13 mouse cellular contexts compared by ENCODE assay signal in genomic region chr4:140747978-140748377, GRCm38 (mm10). TPM values are rescaled to one million over a fixed set of nuclear protein-coding genes. Genes with fewer than 3 reads are reported as not detected.
A peak's percentile ranks its signal among the peaks of the same experiment; 100 is the strongest.
DNase-seq lines count a peak whose midpoint lies in the region; ATAC-seq and TF ChIP-seq lines count a peak whose summit lies in the region.
"Had no signal": no experiment of that assay in that cellular context is flagged by ENCODE, and none has a peak within 500 bp of the region (broad histone marks: within the 10 kb centered on the region; RNA-seq: fewer than 3 reads in every experiment).

No protein-coding gene starts in this region.

- WGBS in hindbrain, embryonic 10.5 days, result 34% methylated on average over 12 of the region's 12 CpGs
- 37% methylated on average over 12 of the region's 12 CpGs for WGBS in hindbrain, embryonic 14.5 days
- WGBS in embryonic facial prominence, embryonic 14.5 days, result 22% methylated on average over 8 of the region's 12 CpGs
- WGBS in limb, embryonic 15.5 days, result 14% methylated on average over 12 of the region's 12 CpGs

- H3K36me3 ChIP-seq in hindbrain, embryonic 10.5 days, result no peaks in the 10 kb centered on the region
- no peaks in the 10 kb centered on the region for H3K36me3 ChIP-seq in hindbrain, embryonic 14.5 days (replicated peaks; ENCODE audit: control insufficient read depth, insufficient read depth)
- H3K36me3 ChIP-seq in ES-Bruce4 (ENCODE audit: control insufficient read depth, insufficient read depth, low read length, poor library complexity, severe bottlenecking), result no peaks in the 10 kb centered on the region
- no peaks in the 10 kb centered on the region for H3K36me3 ChIP-seq in embryonic facial prominence, embryonic 14.5 days (ENCODE audit: control insufficient read depth, insufficient read depth, low read length)
- H3K36me3 ChIP-seq in limb, embryonic 15.5 days, result no peaks in the 10 kb centered on the region
- H3K36me3 ChIP-seq: forebrain, embryonic 12.5 days had no signal

- H3K9ac ChIP-seq in hindbrain, embryonic 14.5 days, result no peak overlapping the region
- peak overlapping the region; percentile 20 for H3K9ac ChIP-seq in ES-Bruce4 (ENCODE audit: low read depth, poor library complexity, severe bottlenecking)
- no peak overlapping the region for H3K9ac ChIP-seq in embryonic facial prominence, embryonic 14.5 days (ENCODE audit: low read depth, low read length)
- no peak overlapping the region for H3K9ac ChIP-seq in limb, embryonic 15.5 days
- H3K9ac ChIP-seq: forebrain, embryonic 12.5 days had no signal

- H3K9me3 ChIP-seq in hindbrain, embryonic 10.5 days, result no peaks in the 10 kb centered on the region
- H3K9me3 ChIP-seq in hindbrain, embryonic 14.5 days (ENCODE audit: control insufficient read depth, low read length), result no peaks in the 10 kb centered on the region
- no peaks in the 10 kb centered on the region for H3K9me3 ChIP-seq in ES-Bruce4 (replicated peaks; ENCODE audit: control insufficient read depth, insufficient read depth, low read length, poor library complexity, severe bottlenecking)
- H3K9me3 ChIP-seq in embryonic facial prominence, embryonic 14.5 days (ENCODE audit: control insufficient read depth, low read length), result no peaks in the 10 kb centered on the region
- no peaks in the 10 kb centered on the region for H3K9me3 ChIP-seq in limb, embryonic 15.5 days
- H3K9me3 ChIP-seq: forebrain, embryonic 12.5 days had no signal

- no peak for TF ChIP-seq EP300 in ES-Bruce4 (IDR thresholded peaks at IDR 0.05; ENCODE audit: insufficient read depth, low read depth, low read length)

- no peak for ATAC-seq in hindbrain, embryonic 14.5 days (ENCODE audit: low FRiP score)
- peak; percentile 69 for ATAC-seq in embryonic facial prominence, embryonic 14.5 days (ENCODE audit: low read depth)
- no peak for ATAC-seq in limb, embryonic 15.5 days (ENCODE audit: insufficient number of reproducible peaks, low FRiP score, low TSS enrichment, low read depth)

- TF ChIP-seq POLR2A in ES-Bruce4 (IDR thresholded peaks at IDR 0.05; ENCODE audit: insufficient read depth, low read length), result no peak

- DNase-seq in hindbrain, embryonic 10.5 days (ENCODE audit: low spot score), result no peak
- no peak for DNase-seq in hindbrain, embryonic 14.5 days (ENCODE audit: low spot score)
- DNase-seq in embryonic facial prominence, embryonic 14.5 days (ENCODE audit: low spot score), result peak; percentile 52
- DNase-seq in layer of hippocampus, postnatal 14 days (ENCODE audit: low spot score in 2 of 2), result no peak
- DNase-seq in adrenal gland, adult 18-20 months (ENCODE audit: low spot score in 2 of 2), result no peak
- no peak for DNase-seq in frontal cortex, postnatal 25 days (ENCODE audit: low spot score in 2 of 2)
- DNase-seq: kidney, adult 9 months; layer of hippocampus, postnatal 36 days had no signal

- peak overlapping the region; percentile 62; the same call in 1 of the 2 replicates for H3K27ac ChIP-seq in hindbrain, embryonic 10.5 days
- H3K27ac ChIP-seq in hindbrain, embryonic 14.5 days, result no peak overlapping the region
- H3K27ac ChIP-seq in ES-Bruce4 (ENCODE audit: insufficient read depth, low read length), result no peak overlapping the region
- H3K27ac ChIP-seq in embryonic facial prominence, embryonic 14.5 days (replicated peaks; ENCODE audit: low read depth, low read length), result no peak overlapping the region
- no peak overlapping the region for H3K27ac ChIP-seq in limb, embryonic 15.5 days
- H3K27ac ChIP-seq: forebrain, embryonic 12.5 days had no signal

- H3K27me3 ChIP-seq in hindbrain, embryonic 10.5 days (ENCODE audit: insufficient read depth, poor library complexity, severe bottlenecking), result peaks cover 23% of the 10 kb centered on the region
- no peaks in the 10 kb centered on the region for H3K27me3 ChIP-seq in hindbrain, embryonic 14.5 days (ENCODE audit: control insufficient read depth, insufficient read depth, low read length)
- H3K27me3 ChIP-seq in ES-Bruce4 (ENCODE audit: control insufficient read depth, insufficient read depth, low read length, poor library complexity, severe bottlenecking), result no peaks in the 10 kb centered on the region
- no peaks in the 10 kb centered on the region for H3K27me3 ChIP-seq in embryonic facial prominence, embryonic 14.5 days (replicated peaks; ENCODE audit: control insufficient read depth, insufficient read depth, low read length)
- H3K27me3 ChIP-seq in limb, embryonic 15.5 days, result peaks cover 8% of the 10 kb centered on the region; the same call in 1 of the 2 replicates

- TF ChIP-seq CTCF in ES-Bruce4 (IDR thresholded peaks at IDR 0.05; ENCODE audit: low read depth, low read length), result no peak

- no peak overlapping the region for H3K4me3 ChIP-seq in hindbrain, embryonic 10.5 days
- no peak overlapping the region for H3K4me3 ChIP-seq in hindbrain, embryonic 14.5 days (replicated peaks; ENCODE audit: low read length)
- peak overlapping the region; percentile 47 for H3K4me3 ChIP-seq in ES-Bruce4 (ENCODE audit: low read depth, low read length)
- no peak overlapping the region for H3K4me3 ChIP-seq in embryonic facial prominence, embryonic 14.5 days (ENCODE audit: low read depth, low read length)
- H3K4me3 ChIP-seq in limb, embryonic 15.5 days, result no peak overlapping the region
- H3K4me3 ChIP-seq: forebrain, embryonic 12.5 days had no signal

- H3K4me1 ChIP-seq in hindbrain, embryonic 10.5 days (replicated peaks), result peaks cover 37% of the 10 kb centered on the region
- no peaks in the 10 kb centered on the region for H3K4me1 ChIP-seq in hindbrain, embryonic 14.5 days (replicated peaks; ENCODE audit: control insufficient read depth, insufficient read depth, low read length)
- no peaks in the 10 kb centered on the region for H3K4me1 ChIP-seq in ES-Bruce4 (ENCODE audit: control insufficient read depth, insufficient read depth, low read length)
- H3K4me1 ChIP-seq in embryonic facial prominence, embryonic 14.5 days (ENCODE audit: control insufficient read depth, insufficient read depth, low read length), result peaks cover 4% of the 10 kb centered on the region; the same call in 1 of the 2 replicates
- peaks cover 8% of the 10 kb centered on the region for H3K4me1 ChIP-seq in limb, embryonic 15.5 days

- no peak overlapping the region for H3K4me2 ChIP-seq in hindbrain, embryonic 14.5 days (replicated peaks)
- H3K4me2 ChIP-seq in embryonic facial prominence, embryonic 14.5 days (ENCODE audit: low read depth, low read length), result no peak overlapping the region; the same call in 1 of the 2 replicates
- H3K4me2 ChIP-seq in limb, embryonic 15.5 days, result 0 out of 2 replicates have a peak overlapping the region, but pooled peaks have one; percentile 2
- H3K4me2 ChIP-seq: forebrain, embryonic 12.5 days had no signal

RNA-seq across cellular contexts. Expression of gene Padi6, which starts 5.5 kb away (rescaled TPM):
- 0.06 TPM in 1 of 2 replicates, not detected in the other for polyA plus RNA-seq in hindbrain, embryonic 10.5 days (2016; fragmentation: Nextera tagmentation; extraction: Ambion mirVana)
- polyA plus RNA-seq in hindbrain, embryonic 14.5 days (2014; fragmentation: Nextera tagmentation; extraction: Ambion mirVana), result not detected in 2 replicates
- polyA plus RNA-seq in ES-Bruce4 (2011; ENCODE audit: insufficient read depth, insufficient read length, low read depth, missing spikeins), result 0.29 TPM in 1 of 2 replicates, not detected in the other
- not detected in 2 replicates for polyA plus RNA-seq in embryonic facial prominence, embryonic 14.5 days (2014; fragmentation: Nextera tagmentation; extraction: Ambion mirVana)
- polyA plus RNA-seq in limb, embryonic 15.5 days (2015; fragmentation: Nextera tagmentation; extraction: Ambion mirVana), result not detected in 2 replicates
- total RNA-seq in layer of hippocampus, postnatal 14 days (2021), result under 1 TPM in 1 of 2 experiments, not detected in 1; 0.17 TPM
- not detected for total RNA-seq in adrenal gland, adult 18-20 months (2021)
- total RNA-seq: CH12.LX; layer of hippocampus, postnatal 36 days had no signal
- polyA plus RNA-seq: forebrain, embryonic 12.5 days; liver, embryonic 16.5 days had no signal

RNA-seq across cellular contexts. Expression of gene Padi4, which starts 26.1 kb away (rescaled TPM):
- polyA plus RNA-seq in hindbrain, embryonic 10.5 days (2016; fragmentation: Nextera tagmentation; extraction: Ambion mirVana), result 0.35 and 0.51 TPM in 2 replicates
- polyA plus RNA-seq in hindbrain, embryonic 14.5 days (2014; fragmentation: Nextera tagmentation; extraction: Ambion mirVana), result 0.08 and 0.22 TPM in 2 replicates
- polyA plus RNA-seq in ES-Bruce4 (2011; ENCODE audit: insufficient read depth, insufficient read length, low read depth, missing spikeins), result 2.2 and 2.3 TPM in 2 replicates
- 0.14 and 0.38 TPM in 2 replicates for polyA plus RNA-seq in embryonic facial prominence, embryonic 14.5 days (2014; fragmentation: Nextera tagmentation; extraction: Ambion mirVana)
- polyA plus RNA-seq in limb, embryonic 15.5 days (2015; fragmentation: Nextera tagmentation; extraction: Ambion mirVana), result 0.19 and 0.56 TPM in 2 replicates
- total RNA-seq in layer of hippocampus, postnatal 14 days (2021), result not detected
- total RNA-seq in adrenal gland, adult 18-20 months (2021), result under 1 TPM; 0.17 to 0.99 TPM
- total RNA-seq: CH12.LX; layer of hippocampus, postnatal 36 days had no signal

RNA-seq across cellular contexts. Expression of gene Rcc2, which starts 47.6 kb away (rescaled TPM):
- 33.9 and 37.5 TPM in 2 replicates for polyA plus RNA-seq in hindbrain, embryonic 10.5 days (2016; fragmentation: Nextera tagmentation; extraction: Ambion mirVana)
- 13.3 and 13.8 TPM in 2 replicates for polyA plus RNA-seq in hindbrain, embryonic 14.5 days (2014; fragmentation: Nextera tagmentation; extraction: Ambion mirVana)
- 222 and 227 TPM in 2 replicates for polyA plus RNA-seq in ES-Bruce4 (2011; ENCODE audit: insufficient read depth, insufficient read length, low read depth, missing spikeins)
- 31.1 and 31.6 TPM in 2 replicates for polyA plus RNA-seq in embryonic facial prominence, embryonic 14.5 days (2014; fragmentation: Nextera tagmentation; extraction: Ambion mirVana)
- polyA plus RNA-seq in limb, embryonic 15.5 days (2015; fragmentation: Nextera tagmentation; extraction: Ambion mirVana), result 31.0 and 32.5 TPM in 2 replicates
- 10 to 100 TPM; 74.9 to 75.4 TPM for total RNA-seq in layer of hippocampus, postnatal 14 days (2021)
- 10 to 100 TPM; 46.4 to 72.2 TPM for total RNA-seq in adrenal gland, adult 18-20 months (2021)
